Mouse (Mus musculus): ENCODE results near the gene Dzip1l. TPM values are rescaled to one million over a fixed set of nuclear protein-coding genes. Genes with fewer than 3 reads are reported as not detected.

Dzip1l gene
- polyA plus RNA-seq, 1 experiment from 2014 or later = 8.8 TPM

DNA sequence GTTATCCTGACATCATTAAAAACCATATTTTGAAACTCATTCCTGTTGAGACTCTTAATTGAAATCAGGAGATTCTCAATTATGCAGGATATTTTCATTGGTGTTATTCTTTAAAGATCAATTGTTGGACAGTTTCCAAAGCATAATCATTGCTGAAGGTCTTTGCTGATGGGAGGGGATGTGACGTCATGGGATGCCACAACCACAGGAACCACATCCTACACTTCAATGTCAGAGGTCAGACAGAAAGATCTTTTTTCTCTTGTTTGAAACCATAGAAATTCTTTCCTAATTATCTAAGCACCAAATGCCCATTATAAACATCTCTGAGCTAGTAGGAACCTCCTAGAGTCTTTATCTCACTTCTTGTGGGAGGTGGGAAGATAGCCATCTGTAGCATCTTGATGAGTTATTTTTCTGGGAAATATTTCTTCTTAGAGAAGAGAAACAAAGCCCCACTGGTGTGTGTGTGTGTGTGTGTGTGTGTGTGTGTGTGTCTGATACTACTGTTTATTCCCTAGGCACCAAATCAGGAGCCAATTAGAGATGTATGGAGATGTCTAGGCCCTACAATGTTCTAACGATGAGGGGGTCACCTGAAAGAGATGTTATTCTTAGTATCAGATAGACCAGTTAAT lies 70.6 kb downstream of the Dzip1l start:
- no peak for ATAC-seq
- WGBS = 91% methylated on average over 2 of the region's 2 CpGs
- no peak overlapping the region for H3K9ac ChIP-seq (ENCODE audit: low read depth, low read length)
- H3K27me3 ChIP-seq (ENCODE audit: control insufficient read depth, insufficient read depth, low read depth, low read length) = no peaks in the 10 kb centered on the region
- no peak overlapping the region for H3K27ac ChIP-seq (ENCODE audit: low read length)
- H3K4me3 ChIP-seq (ENCODE audit: low read depth, low read length) = no peak overlapping the region
- no peak overlapping the region for H3K4me2 ChIP-seq (ENCODE audit: low read length)
- no peaks in the 10 kb centered on the region for H3K4me1 ChIP-seq (ENCODE audit: control insufficient read depth, insufficient read depth, low read length)
- no peaks in the 10 kb centered on the region for H3K36me3 ChIP-seq (ENCODE audit: control insufficient read depth, insufficient read depth, low read length)
- H3K9me3 ChIP-seq (replicated peaks; ENCODE audit: control insufficient read depth, low read length, poor library complexity, severe bottlenecking) = no peaks in the 10 kb centered on the region

DNA sequence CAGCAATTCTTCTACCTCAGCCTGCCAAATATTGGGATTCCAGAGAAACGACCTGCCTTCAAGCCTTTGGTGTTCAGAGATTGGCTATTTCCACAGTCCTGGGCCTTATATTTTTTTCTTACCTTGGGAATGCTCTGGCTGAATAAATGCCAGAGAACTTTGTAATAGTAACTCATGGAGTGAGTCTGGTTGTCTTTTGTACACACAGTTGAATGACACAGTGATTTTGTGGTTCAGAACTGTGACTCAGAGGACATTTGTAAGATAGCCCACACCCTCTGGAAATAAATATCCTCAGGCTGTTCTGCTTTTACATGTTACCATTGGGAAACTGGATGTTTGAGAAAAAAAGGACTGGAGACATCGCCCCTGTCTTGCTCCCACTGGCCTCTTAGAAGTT lies 71.9 kb downstream of the Dzip1l start:
- Histone ChIP-seq H3K36me3 (ENCODE audit: control insufficient read depth, insufficient read depth, low read length) (no peaks in the 10 kb centered on the region), H3K27ac (ENCODE audit: low read length) (no peak overlapping the region), H3K4me2 (ENCODE audit: low read length) (no peak overlapping the region), H3K4me1 (ENCODE audit: control insufficient read depth, insufficient read depth, low read length) (no peaks in the 10 kb centered on the region), H3K9me3 (replicated peaks; ENCODE audit: control insufficient read depth, low read length, poor library complexity, severe bottlenecking) (no peaks in the 10 kb centered on the region), H3K4me3 (ENCODE audit: low read depth, low read length) (no peak overlapping the region), H3K27me3 (ENCODE audit: control insufficient read depth, insufficient read depth, low read depth, low read length) (no peaks in the 10 kb centered on the region), H3K9ac (ENCODE audit: low read depth, low read length) (no peak overlapping the region)
- no peak for ATAC-seq
- WGBS = 89% methylated on average over 2 of the region's 2 CpGs

DNA sequence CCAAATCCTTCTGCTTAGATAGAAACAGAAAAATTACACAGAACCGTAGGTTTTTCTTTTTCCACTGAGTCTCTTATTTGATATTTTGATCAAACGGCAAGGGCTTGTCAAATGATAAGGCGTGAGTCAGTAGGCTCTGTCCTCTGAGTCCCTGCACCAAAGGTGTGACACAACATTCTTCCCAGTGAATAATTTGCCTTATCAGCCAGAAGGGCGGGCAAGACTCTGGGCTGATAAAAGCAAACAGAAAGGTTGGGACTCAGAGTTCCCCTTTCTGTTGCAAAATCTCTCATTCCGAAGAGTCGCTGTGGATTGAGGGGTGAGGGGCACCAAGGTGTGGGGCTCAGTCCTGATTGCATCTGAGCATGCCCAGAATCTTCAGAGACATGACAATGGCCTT lies 72.9 kb downstream of the Dzip1l start:
- Histone ChIP-seq H3K36me3 (ENCODE audit: control insufficient read depth, insufficient read depth, low read length) (no peaks in the 10 kb centered on the region), H3K9ac (ENCODE audit: low read depth, low read length) (no peak overlapping the region), H3K9me3 (replicated peaks; ENCODE audit: control insufficient read depth, low read length, poor library complexity, severe bottlenecking) (no peaks in the 10 kb centered on the region), H3K27me3 (ENCODE audit: control insufficient read depth, insufficient read depth, low read depth, low read length) (no peaks in the 10 kb centered on the region), H3K4me2 (ENCODE audit: low read length) (no peak overlapping the region), H3K27ac (ENCODE audit: low read length) (no peak overlapping the region), H3K4me1 (ENCODE audit: control insufficient read depth, insufficient read depth, low read length) (no peaks in the 10 kb centered on the region), H3K4me3 (ENCODE audit: low read depth, low read length) (no peak overlapping the region)
- no peak for ATAC-seq
- WGBS = 89% methylated on average over 6 of the region's 6 CpGs

DNA sequence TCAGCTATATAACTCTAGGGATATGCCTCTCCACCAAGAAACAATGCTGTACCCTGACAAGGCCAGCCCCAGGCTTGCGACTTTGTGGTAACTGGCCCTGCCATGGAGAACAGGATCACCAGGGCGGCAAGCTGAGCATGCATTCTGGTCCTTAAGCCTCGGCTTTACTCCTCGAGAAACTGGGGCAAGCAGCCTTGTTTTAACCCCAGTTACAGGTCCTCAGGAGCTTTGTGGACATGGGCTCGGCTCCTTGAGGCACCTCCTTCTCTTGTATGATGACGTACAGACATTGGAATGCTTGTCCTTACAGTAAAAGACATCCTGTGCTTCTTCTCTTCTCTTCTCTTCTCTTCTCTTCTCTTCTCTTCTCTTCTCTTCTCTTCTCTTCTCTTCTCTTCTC lies 74.4 kb downstream of the Dzip1l start:
- Histone ChIP-seq H3K4me3 (ENCODE audit: low read depth, low read length) (no peak overlapping the region), H3K36me3 (ENCODE audit: control insufficient read depth, insufficient read depth, low read length) (no peaks in the 10 kb centered on the region), H3K9ac (ENCODE audit: low read depth, low read length) (no peak overlapping the region), H3K27ac (ENCODE audit: low read length) (no peak overlapping the region), H3K4me1 (ENCODE audit: control insufficient read depth, insufficient read depth, low read length) (no peaks in the 10 kb centered on the region), H3K27me3 (ENCODE audit: control insufficient read depth, insufficient read depth, low read depth, low read length) (no peaks in the 10 kb centered on the region), H3K4me2 (ENCODE audit: low read length) (no peak overlapping the region), H3K9me3 (replicated peaks; ENCODE audit: control insufficient read depth, low read length, poor library complexity, severe bottlenecking) (no peaks in the 10 kb centered on the region)
- WGBS = 73% methylated on average over 6 of the region's 6 CpGs
- ATAC-seq = no peak

DNA sequence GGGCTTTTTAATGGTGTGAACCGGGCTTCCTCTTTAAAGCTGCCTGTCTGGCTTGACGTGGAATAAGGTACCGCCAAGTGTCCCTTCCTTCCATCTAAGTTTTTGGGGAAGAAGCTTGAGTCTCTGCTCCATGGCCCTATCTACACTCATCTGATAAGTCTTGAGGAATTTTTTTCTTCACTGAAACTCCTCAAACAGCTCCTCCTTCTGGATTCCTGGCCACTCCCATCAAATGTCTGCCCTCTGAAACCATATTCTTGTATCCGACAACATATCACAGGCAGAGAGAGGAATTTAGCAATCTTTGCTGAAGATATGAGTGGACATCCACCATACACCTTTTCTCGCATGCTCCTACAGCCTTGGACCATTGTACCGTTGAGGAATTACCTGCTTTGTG lies 77.0 kb downstream of the Dzip1l start:
- no peaks in the 10 kb centered on the region for H3K9me3 ChIP-seq (replicated peaks; ENCODE audit: control insufficient read depth, low read length, poor library complexity, severe bottlenecking)
- H3K9ac ChIP-seq (ENCODE audit: low read depth, low read length) = no peak overlapping the region
- H3K27me3 ChIP-seq (ENCODE audit: control insufficient read depth, insufficient read depth, low read depth, low read length) = no peaks in the 10 kb centered on the region
- no peak overlapping the region for H3K27ac ChIP-seq (ENCODE audit: low read length)
- H3K4me1 ChIP-seq (ENCODE audit: control insufficient read depth, insufficient read depth, low read length) = no peaks in the 10 kb centered on the region
- H3K4me3 ChIP-seq (ENCODE audit: low read depth, low read length) = no peak overlapping the region
- H3K36me3 ChIP-seq (ENCODE audit: control insufficient read depth, insufficient read depth, low read length) = no peaks in the 10 kb centered on the region
- ATAC-seq = no peak
- H3K4me2 ChIP-seq (ENCODE audit: low read length) = no peak overlapping the region
- WGBS = 94% methylated on average over 6 of the region's 6 CpGs

DNA sequence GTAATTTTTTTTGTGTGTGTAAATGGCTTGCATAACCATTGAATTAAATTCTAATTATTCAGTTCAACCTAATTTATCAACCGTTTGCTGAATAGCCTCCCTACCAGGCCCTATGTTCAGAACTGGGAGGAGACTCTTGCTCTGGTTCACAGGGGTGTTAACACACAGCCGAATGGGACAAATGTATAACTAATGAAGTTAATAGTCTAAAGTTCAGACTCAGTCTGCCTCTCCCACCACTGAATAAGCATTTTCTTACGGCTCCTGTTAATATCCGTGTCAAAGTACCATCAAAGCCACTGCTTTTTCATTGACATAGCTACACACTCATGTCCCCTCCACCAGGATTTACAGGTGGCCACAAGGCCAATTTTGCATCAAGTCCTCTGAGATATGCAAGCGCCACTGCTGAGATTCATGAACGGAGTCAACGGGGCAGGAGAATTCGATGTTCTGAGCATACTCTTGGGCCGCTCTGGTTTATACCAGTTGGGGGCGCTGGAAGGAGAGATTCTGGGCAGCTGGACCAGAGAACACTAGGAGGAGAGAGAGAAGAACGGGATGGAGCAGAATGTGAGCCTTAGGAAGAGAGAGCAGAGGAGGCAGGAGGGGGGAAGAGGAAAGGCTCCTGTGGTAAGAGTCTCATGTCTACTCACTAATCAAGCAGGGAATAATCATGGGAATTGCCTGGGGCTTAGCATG lies 78.3 kb downstream of the Dzip1l start:
- 76% methylated on average over 11 of the region's 11 CpGs for WGBS

DNA sequence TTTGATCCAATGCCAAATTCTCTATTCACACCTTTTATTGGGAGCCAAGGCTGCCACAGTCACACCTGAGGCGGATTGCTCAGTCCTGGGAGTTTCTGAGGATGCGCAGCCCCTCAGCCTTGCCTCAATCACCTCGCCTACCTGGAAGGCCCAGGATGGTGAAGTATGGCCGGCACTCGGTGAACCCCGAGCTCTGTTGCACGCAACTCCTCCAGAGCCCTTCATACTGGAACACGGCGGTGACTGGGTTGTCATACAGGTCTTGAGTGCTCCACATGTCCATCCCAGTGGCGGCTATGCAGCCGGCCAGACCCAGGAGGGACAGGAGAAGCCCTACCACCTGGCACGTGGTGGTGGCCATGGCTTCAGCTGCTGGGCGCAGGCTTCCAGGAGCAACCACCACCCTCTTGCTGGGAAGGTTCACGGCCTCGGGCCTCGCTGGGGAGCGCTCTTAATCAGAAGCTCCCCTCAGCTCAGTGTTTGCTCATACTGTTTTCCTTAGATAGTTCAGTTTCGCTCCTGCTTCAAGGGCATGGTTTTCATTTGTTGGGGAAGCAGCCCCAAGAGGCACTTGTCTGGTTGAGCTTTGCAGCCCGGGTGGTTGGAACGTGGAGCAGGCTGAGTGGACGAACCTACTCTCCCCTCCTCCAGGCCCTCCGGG lies 80.4 kb downstream of the Dzip1l start:
- H3K4me1 ChIP-seq (ENCODE audit: control insufficient read depth, insufficient read depth, low read length) = no peaks in the 10 kb centered on the region

More for the DNA sequence above, 78.3 kb downstream of the Dzip1l start:
- no peak for ATAC-seq
- Histone ChIP-seq H3K4me2 (ENCODE audit: low read length) (no peak overlapping the region), H3K9me3 (replicated peaks; ENCODE audit: control insufficient read depth, low read length, poor library complexity, severe bottlenecking) (no peaks in the 10 kb centered on the region), H3K27me3 (ENCODE audit: control insufficient read depth, insufficient read depth, low read depth, low read length) (no peaks in the 10 kb centered on the region), H3K36me3 (ENCODE audit: control insufficient read depth, insufficient read depth, low read length) (no peaks in the 10 kb centered on the region), H3K9ac (ENCODE audit: low read depth, low read length) (no peak overlapping the region), H3K4me1 (ENCODE audit: control insufficient read depth, insufficient read depth, low read length) (no peaks in the 10 kb centered on the region), H3K4me3 (ENCODE audit: low read depth, low read length) (no peak overlapping the region), H3K27ac (ENCODE audit: low read length) (no peak overlapping the region)

DNA sequence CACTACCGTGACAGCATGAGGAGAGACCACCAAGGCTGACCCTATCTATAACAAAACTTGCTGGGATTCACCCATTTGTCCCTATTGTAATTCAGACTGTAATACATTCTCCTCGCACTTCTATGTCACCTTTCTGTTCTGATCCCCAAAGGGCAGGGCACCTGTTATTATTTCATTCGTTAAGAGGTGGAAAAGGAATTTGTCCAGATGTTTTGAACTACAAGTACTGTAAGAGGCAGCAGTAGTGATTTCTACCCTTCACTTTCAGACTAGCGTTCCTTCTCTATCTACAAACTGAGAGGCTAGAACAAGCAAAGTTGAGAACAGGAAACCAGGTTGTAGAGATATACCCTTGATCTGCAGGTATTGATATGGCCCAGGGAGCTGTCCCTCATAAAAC lies 81.0 kb downstream of the Dzip1l start:
- Histone ChIP-seq H3K4me3 (ENCODE audit: low read depth, low read length) (no peak overlapping the region), H3K36me3 (ENCODE audit: control insufficient read depth, insufficient read depth, low read length) (no peaks in the 10 kb centered on the region), H3K9me3 (replicated peaks; ENCODE audit: control insufficient read depth, low read length, poor library complexity, severe bottlenecking) (no peaks in the 10 kb centered on the region), H3K4me2 (ENCODE audit: low read length) (no peak overlapping the region), H3K27me3 (ENCODE audit: control insufficient read depth, insufficient read depth, low read depth, low read length) (no peaks in the 10 kb centered on the region), H3K4me1 (ENCODE audit: control insufficient read depth, insufficient read depth, low read length) (no peaks in the 10 kb centered on the region), H3K9ac (ENCODE audit: low read depth, low read length) (no peak overlapping the region), H3K27ac (ENCODE audit: low read length) (no peak overlapping the region)
- no peak for ATAC-seq
- 92% methylated on average over 4 of the region's 4 CpGs for WGBS

More for the DNA sequence above, 80.4 kb downstream of the Dzip1l start:
- ATAC-seq = no peak
- no peaks in the 10 kb centered on the region for H3K9me3 ChIP-seq (replicated peaks; ENCODE audit: control insufficient read depth, low read length, poor library complexity, severe bottlenecking)
- no peak overlapping the region for H3K9ac ChIP-seq (ENCODE audit: low read depth, low read length)
- H3K4me2 ChIP-seq (ENCODE audit: low read length) = no peak overlapping the region
- H3K27me3 ChIP-seq (ENCODE audit: control insufficient read depth, insufficient read depth, low read depth, low read length) = no peaks in the 10 kb centered on the region
- H3K27ac ChIP-seq (ENCODE audit: low read length) = no peak overlapping the region
- H3K36me3 ChIP-seq (ENCODE audit: control insufficient read depth, insufficient read depth, low read length) = no peaks in the 10 kb centered on the region
- 88% methylated on average over 22 of the region's 22 CpGs for WGBS
- H3K4me3 ChIP-seq (ENCODE audit: low read depth, low read length) = no peak overlapping the region

DNA sequence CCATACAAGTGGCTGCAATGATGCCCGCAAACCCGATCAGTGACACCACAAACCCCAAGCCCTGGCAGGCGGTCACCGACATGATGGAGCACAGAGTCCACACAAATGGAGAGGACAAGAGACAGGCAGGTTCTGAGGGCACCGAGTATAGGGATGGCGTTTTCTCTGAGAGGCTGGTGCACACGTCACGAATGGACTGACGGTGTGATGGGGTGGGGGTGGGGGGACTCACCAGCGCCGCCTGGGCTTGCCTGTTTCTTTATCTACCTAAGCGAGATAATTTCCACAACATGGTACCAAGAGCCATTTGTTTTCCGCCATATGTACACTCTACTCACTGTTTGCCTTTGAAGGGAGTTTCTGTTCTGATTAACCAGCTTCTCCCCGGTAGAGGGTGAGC lies 87.8 kb downstream of the Dzip1l start, which contains the start of gene Cldn18:
TSS of gene Cldn18 (minus strand) at position 134 of the 400 bp plus-strand sequence.
- H3K27me3 ChIP-seq (ENCODE audit: control insufficient read depth, insufficient read depth, low read depth, low read length) = no peaks in the 10 kb centered on the region
- H3K36me3 ChIP-seq (ENCODE audit: control insufficient read depth, insufficient read depth, low read length) = no peaks in the 10 kb centered on the region
- no peak within 1 kb of the TSS for H3K27ac ChIP-seq (ENCODE audit: low read length)
- H3K9ac ChIP-seq (ENCODE audit: low read depth, low read length) = no peak within 1 kb of the TSS
- H3K9me3 ChIP-seq (replicated peaks; ENCODE audit: control insufficient read depth, low read length, poor library complexity, severe bottlenecking) = no peaks in the 10 kb centered on the region
- ATAC-seq = no peak
- H3K4me2 ChIP-seq (ENCODE audit: low read length) = no peak within 1 kb of the TSS
- H3K4me3 ChIP-seq (ENCODE audit: low read depth, low read length) = no peak within 1 kb of the TSS
- no peaks in the 10 kb centered on the region for H3K4me1 ChIP-seq (ENCODE audit: control insufficient read depth, insufficient read depth, low read length)
- 93% methylated on average over 14 of the region's 14 CpGs for WGBS

All from midbrain, embryonic 16.5 days (tissue).